Mouse (Mus musculus): Measurements from ENCODE around the gene Taf5l.
"Not testable (repeated sequence)": the region's sequence is repeated elsewhere in the genome, so short reads cannot be mapped to it uniquely, and the experiment has no call there.

The Taf5l gene

DNA sequence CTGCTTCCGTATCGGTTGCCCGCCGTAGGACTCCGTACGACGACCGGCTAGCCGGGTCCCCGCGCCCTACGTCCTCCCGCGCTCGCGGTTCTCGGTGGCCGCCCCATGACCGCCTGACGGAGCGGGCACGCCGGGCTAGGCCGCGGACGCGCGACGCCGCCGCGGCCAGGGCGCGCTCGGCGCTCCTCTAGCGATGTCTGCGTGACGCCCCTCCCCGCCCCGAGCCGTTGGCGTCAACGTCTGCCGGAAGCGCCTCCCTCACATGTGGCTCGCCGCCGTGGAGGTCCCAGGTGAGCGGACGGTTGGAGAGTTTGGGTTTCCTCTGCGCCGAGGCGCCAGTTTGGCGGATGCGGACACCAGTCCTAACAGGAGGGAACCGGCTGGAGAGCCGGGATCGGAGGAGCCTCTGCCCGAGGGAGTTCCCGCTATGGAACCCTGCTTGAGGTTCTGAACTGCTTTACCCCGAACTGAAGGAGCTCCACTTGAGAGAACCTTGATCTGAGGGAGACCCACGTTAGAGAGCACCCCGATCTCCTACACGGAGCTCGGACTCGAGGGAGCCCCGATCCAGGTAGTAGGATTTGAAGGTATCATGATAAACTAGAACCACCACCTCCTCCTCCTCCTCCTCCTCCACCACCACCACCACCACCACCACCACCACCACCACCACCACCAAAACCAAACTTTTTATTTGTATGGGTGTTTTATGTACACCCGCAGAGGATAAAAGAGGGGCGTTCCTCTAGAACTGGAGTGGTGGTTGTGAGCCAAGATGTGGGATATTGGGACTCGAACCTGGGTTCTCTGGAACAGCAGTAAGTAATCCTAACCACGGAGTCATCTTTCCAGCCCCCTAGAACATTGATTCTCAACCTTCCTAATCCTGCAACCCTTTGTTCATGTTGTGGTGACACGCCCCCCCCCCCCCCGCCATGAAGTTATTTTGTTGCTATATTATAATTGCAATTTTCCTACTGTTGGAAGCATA is at the start of gene Taf5l, which contains the start of gene Urb2:
Taf5l (minus strand) TSS at position 161 of the 991 bp plus-strand sequence.
Urb2 (plus strand) TSS at position 272 of the 991 bp plus-strand sequence.
- DNase-seq (ENCODE audit: low spot score in 2 of 2) = peak; percentile 91 to 93

- DNase-seq (ENCODE audit: low spot score in 2 of 2) = peak; percentile 30 to 50
These were observed 49.4 kb upstream of the Taf5l start for GRCm38 (mm10) chr8:124070363-124071324.

DNA sequence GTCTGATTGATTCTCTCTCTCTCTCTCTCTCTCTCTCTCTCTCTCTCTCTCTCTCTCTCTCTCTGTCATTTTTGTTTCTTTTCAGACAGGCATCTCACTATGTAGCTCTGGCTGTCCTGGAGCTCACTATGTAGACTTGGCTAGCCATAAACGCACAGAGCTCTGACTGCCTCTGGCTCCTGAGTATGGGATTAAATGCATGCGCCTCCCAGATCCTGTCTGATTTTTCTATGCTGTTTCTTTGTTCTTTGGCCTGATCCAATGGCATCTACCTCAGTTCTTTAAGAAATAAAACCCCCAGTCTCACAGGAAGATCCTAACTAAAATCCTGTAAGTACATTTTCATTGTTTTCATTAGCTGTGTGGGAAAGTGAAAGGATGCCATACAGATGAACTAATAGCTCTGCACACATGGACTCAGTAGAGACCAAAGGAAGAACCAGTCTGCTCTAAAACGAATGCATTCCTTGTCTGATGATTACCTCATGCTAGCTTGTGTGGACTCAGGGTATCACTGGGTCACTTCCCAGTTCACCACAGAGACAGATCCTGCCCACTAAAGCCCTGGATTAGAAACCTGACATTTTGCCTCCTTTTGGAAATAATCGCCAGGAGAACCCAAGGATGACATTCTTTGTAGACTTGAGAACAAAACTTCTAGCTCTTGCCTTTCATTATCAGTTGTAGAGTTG is 46.0 kb upstream of the Taf5l start:
- no peak for DNase-seq (ENCODE audit: low spot score in 2 of 2)

DNA sequence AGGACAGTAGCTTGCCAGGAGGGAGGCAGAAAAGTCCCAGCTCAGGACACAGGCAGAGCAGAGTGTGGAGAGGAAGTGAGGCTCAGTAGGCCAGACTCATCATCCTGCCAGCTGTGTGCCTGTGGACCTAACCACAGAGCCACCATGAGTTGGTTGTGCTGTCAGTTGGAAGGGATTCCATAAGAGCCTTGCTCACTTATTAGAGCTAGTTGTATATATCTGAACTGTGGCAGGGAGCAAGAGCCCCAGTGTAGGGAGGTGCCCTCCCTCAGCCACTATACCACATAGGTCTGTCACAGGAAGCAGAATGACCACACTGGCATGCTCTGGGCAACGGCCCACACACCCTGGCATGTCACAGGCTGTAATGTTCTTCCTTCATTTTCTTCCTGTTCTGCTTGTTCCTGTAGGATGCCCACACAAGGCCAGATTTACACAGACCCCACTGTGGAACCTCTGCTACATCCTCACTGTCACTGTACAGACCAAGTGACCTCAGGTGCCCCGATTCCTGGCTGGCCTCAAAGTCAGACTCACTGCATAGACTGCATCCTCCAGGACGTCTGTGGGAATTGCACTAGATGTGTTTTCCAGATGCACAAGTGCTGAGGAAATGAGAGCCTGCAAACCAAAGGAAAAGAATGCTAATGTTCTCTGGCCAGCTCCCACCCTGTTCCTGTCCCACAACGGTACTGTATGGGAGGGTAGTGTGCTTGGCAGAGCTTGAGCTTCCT is 45.3 kb upstream of the Taf5l start:
- no peak for DNase-seq (ENCODE audit: low spot score in 2 of 2)

DNA sequence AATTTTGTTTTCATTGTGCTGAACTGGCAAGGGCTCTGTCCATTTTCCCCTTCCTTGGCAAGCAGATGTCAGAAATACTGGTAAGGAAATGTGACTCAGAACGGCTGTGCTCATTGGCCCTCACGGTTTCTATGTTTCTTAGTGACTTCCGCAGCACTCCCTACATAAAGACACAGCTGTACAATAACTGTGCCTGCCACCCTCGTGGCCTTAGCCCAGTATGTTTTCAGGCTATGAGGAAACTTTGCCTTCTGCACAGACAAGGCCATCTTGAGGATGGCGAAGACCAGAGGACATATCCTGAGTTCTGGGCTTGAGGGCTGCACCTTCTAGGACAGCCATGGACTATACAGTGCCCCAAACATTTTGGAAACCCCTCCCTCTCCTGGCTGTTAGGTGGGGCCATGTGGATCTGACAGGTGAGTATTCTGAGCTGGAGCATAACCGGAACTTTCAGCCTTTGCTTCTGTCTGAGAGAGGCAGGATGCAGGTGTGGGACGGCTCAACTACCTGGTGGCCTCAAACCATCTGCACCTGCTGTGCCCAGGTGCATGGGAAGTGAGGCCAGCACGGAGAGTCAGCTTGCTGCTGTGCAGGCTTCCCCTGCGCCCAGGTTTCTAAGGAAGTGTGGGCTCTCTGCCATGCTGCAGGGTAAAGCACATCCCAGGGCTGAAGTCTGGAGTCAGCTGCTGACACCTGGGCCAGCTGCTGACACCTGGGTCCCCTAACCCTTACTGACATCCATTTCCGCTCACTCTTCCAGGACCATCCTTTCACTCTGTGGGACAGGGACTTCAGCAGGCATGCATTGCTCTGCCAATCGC is 35.8 kb upstream of the Taf5l start:
- DNase-seq (ENCODE audit: low spot score in 2 of 2) = no peak

- no peak for DNase-seq (ENCODE audit: low spot score in 2 of 2)
These were observed 31.4 kb upstream of the Taf5l start for GRCm38 (mm10) chr8:124052568-124052967.

GRCm38 (mm10) chr8:124052110-124052509 is 30.9 kb upstream of the Taf5l start:
- DNase-seq (ENCODE audit: low spot score in 2 of 2) = peak; percentile 74 to 80

DNA sequence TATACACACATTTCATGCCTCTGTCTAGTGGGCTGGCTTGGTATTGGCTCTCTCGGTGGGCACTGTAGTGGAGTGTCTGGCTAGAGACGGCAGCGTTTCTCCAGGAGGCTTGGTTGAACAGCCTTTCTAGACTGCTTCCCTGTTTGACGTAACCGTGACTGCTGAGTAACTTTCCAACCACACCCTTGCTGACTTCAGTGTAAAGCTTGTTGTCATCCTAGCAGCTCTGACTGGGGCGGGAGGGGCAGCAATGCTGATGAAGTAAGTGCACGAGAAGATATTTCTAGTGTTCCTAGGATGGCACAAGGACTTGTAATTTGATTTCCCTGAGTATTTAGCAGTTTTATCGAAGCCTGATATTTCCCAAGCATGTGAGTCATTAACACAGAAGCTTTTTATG is 24.7 kb upstream of the Taf5l start:
- DNase-seq (ENCODE audit: low spot score in 2 of 2) = no peak

GRCm38 (mm10) chr8:124044931-124045330 is 23.7 kb upstream of the Taf5l start:
- DNase-seq (ENCODE audit: low spot score in 2 of 2) = no peak

- DNase-seq (ENCODE audit: low spot score in 2 of 2) = no peak
These were observed 23.2 kb upstream of the Taf5l start for GRCm38 (mm10) chr8:124044421-124044820.

- DNase-seq (ENCODE audit: low spot score in 2 of 2) = no peak
These were observed 21.0 kb upstream of the Taf5l start for GRCm38 (mm10) chr8:124042201-124042600.

DNA sequence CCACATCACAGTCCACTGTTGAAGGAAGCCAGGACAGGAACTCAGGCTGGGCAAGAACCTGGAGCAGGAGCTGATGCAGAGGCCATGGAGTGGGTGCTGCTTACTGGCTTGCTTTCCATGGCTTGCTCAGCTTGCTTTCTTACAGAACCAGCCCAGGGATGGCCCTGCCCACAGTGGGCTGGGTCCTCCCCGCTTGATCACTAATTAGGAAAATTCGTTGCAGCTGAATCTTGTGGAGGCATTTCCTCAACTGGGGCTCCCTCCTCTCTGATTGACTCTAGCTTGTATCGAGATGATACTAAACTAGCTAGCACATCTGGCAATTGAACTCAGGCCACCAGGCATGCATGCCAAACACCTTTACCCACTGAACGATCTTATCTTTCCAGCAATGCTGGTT is 18.2 kb upstream of the Taf5l start:
- DNase-seq (ENCODE audit: low spot score in 2 of 2) = no peak

DNA sequence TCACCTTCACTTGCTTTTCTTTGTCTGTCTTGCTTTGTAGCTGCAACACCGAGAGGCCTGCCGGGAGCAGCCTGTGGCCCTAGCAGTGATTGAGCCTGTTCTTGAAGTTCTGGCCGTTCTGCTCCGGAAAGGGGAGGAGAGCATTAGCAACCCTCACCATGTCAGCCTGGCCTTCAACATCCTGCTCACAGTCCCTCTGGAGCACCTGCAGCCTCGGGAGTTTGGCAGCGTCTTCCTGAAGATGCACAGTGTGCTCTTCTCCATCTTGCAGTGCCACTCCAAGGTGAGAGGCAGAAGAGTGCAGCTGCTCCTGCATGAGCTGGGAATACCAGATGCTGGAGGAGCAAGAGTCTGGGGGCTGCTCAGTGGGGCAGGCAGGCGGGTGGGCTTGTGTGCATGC is 16.9 kb upstream of the Taf5l start:
- DNase-seq (ENCODE audit: low spot score in 2 of 2) = no peak

- no peak for DNase-seq (ENCODE audit: low spot score in 2 of 2)
These were observed 12.2 kb upstream of the Taf5l start for GRCm38 (mm10) chr8:124033400-124033799.

DNA sequence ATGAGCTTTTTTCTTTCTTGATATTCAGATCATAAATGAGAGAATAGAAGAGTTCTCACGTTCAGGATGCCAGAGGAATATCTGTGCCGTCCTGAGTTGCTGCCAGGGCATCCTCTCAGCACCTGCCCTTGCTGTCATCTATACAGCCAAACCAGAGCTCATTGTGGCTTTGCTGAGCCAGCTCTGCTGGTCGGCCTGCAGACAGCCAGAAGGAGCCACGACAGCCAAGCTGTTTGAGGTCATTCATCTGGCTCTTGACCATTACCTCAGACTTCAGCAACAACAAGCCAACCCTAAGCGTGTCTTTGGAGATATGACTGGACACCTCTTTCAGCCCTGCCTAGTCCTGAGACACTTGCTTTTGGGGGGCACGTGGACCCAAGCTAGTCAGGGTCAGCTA is 6.6 kb upstream of the Taf5l start:
- no peak for DNase-seq (ENCODE audit: low spot score in 2 of 2)

DNA sequence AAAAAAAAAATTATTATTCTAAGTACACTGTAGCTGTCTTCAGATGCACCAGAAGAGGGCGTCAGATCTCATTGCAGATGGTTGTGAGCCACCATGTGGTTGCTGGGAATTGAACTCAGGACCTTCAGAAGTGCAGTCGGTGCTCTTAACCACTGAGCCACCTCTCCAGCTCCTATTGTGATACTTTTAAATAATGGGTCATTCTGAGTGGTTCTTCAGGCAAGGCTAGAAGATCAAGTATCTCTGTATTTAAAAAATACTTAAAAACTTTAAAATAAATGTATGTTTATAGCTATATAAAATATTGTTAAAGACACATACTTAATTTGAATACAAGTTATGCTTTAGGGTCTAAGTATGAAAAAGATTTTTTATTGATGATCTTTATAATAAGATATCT is 5.1 kb upstream of the Taf5l start:
- DNase-seq (ENCODE audit: low spot score in 2 of 2) = not testable (repeated sequence)

- peak; percentile 25 for DNase-seq (ENCODE audit: low spot score in 2 of 2)
These were observed 559 bp downstream of the Taf5l start for GRCm38 (mm10) chr8:124020439-124021236.

- no peak for DNase-seq (ENCODE audit: low spot score in 2 of 2)
These were observed 1.4 kb downstream of the Taf5l start for GRCm38 (mm10) chr8:124019782-124020181.

GRCm38 (mm10) chr8:124014751-124015150 is 6.4 kb downstream of the Taf5l start:
- DNase-seq (ENCODE audit: low spot score in 2 of 2) = no peak
